Mouse (Mus musculus): ENCODE measurements at regions not wholly inside any gene's neighbourhood (a gene's known extent, or its start where the extent isn't known, plus 50 kb on each side); places are given as distances from the start of the nearest gene placed in this dataset.

DNA sequence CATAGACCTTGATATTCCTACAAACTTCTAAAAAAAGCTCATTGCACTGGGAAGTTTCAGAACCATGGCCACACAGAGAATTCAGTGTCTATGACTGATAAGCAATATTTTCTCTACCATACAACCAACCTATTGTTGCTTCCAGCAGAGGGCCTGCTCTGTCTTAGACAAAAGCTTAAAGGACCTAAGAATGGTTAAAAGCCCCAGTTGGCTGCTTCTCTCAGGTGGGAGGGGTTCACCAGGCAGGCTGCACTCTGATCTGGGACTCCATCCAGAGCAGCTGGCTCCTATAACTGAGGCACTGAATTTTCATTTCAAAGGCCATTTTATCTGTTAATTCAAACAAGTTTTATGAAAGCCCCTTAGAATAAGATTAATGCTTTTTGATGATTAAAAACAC lies 82.1 kb upstream of the Impad1 start:
- no peak for DNase-seq (ENCODE audit: low spot score)
- no peaks in the 10 kb centered on the region for H3K4me1 ChIP-seq (ENCODE audit: control insufficient read depth, insufficient read depth)
- TF ChIP-seq EP300 (IDR thresholded peaks at IDR 0.05; ENCODE audit: low read depth) (no peak), CTCF (IDR thresholded peaks at IDR 0.05; ENCODE audit: low read depth) (no peak)

DNA sequence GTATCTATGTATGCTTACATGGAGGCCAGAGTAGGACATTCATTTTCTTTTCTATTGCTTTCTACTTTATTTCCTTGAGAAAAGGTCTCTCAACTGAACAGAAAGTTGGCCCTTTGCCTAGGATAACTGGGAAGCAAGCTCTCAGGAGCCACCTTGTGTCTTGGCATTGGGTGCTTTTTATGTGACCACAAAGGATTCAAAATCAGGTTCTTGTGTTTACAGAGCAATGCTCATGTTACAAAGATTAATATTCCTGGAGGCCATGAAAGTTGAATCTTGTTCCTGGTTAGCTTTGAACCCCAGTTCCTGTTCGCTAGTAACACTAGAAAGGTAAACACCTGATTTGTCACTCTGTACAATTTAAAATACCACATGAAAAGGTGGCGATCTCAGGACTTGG lies 65.2 kb upstream of the Impad1 start:
- H3K4me3 ChIP-seq (ENCODE audit: low read depth, low read length), result no peak overlapping the region
- H3K27ac ChIP-seq (ENCODE audit: low read depth), result no peak overlapping the region
- H3K9me3 ChIP-seq (replicated peaks; ENCODE audit: control insufficient read depth, low read length), result no peaks in the 10 kb centered on the region
- no peak overlapping the region for H3K9ac ChIP-seq (replicated peaks; ENCODE audit: low read depth, low read length)
- H3K4me1 ChIP-seq (ENCODE audit: control insufficient read depth, insufficient read depth), result no peaks in the 10 kb centered on the region
- WGBS, result 71% methylated on average over 2 of the region's 2 CpGs
- no peaks in the 10 kb centered on the region for H3K27me3 ChIP-seq (ENCODE audit: control insufficient read depth, insufficient read depth, low read length)
- no peak overlapping the region for H3K4me2 ChIP-seq (ENCODE audit: low read depth, low read length)
- TF ChIP-seq EP300 (IDR thresholded peaks at IDR 0.05; ENCODE audit: low read depth) (no peak), CTCF (IDR thresholded peaks at IDR 0.05; ENCODE audit: low read depth) (no peak)
- no peaks in the 10 kb centered on the region for H3K36me3 ChIP-seq (replicated peaks; ENCODE audit: control insufficient read depth, insufficient read depth, low read length)
- no peak for ATAC-seq (ENCODE audit: insufficient read depth, low read depth)
- DNase-seq (ENCODE audit: low spot score), result no peak

More for the DNA sequence above, 82.1 kb upstream of the Impad1 start:
- H3K27me3 ChIP-seq (ENCODE audit: control insufficient read depth, insufficient read depth, low read length), result no peaks in the 10 kb centered on the region
- no peak overlapping the region for H3K9ac ChIP-seq (replicated peaks; ENCODE audit: low read depth, low read length)
- H3K36me3 ChIP-seq (replicated peaks; ENCODE audit: control insufficient read depth, insufficient read depth, low read length), result no peaks in the 10 kb centered on the region
- H3K9me3 ChIP-seq (replicated peaks; ENCODE audit: control insufficient read depth, low read length), result no peaks in the 10 kb centered on the region
- no peak overlapping the region for H3K4me3 ChIP-seq (ENCODE audit: low read depth, low read length)
- ATAC-seq (ENCODE audit: insufficient read depth, low read depth), result no peak
- no peak overlapping the region for H3K27ac ChIP-seq (ENCODE audit: low read depth)
- H3K4me2 ChIP-seq (ENCODE audit: low read depth, low read length), result no peak overlapping the region
